Mouse (Mus musculus) A20 (cell line): ENCODE measurements at regions not wholly inside any gene's neighbourhood (a gene's known extent, or its start where the extent isn't known, plus 50 kb on each side); places are given as distances from the start of the nearest gene placed in this dataset.

Source experiments
- DNase-seq: peaks from one replicate; pipeline ENCODE4 v3.0.0-alpha.2; 2011; ENCODE audit warnings: low read depth, low spot score

GRCm38 (mm10) chr1:191486766-191487165 is 83.7 kb upstream of the Ppp2r5a start:
- DNase-seq = no peak

GRCm38 (mm10) chr1:191484726-191485425 is 81.8 kb upstream of the Ppp2r5a start:
- no peak for DNase-seq

GRCm38 (mm10) chr1:191479906-191480379 is 76.9 kb upstream of the Ppp2r5a start:
- DNase-seq = peak; percentile 50

DNA sequence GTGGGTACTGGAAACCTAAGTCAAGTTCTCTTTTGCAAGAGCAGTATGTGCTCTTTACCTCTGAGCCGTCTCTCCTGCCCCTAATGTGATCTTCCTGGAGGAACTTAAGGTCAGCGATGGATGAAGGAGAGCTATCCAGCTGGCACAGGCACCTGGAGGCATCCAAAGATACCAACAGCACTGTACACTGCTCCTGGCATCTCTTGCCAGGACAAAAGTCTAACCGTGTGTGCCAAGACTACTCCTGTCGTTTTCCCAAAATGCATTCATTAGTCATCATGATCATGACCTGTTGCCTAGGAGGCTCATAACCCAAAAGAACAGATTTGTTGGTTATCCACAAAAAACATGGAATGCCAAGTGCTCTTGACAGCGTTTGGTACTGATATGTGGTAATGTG is 69.5 kb upstream of the Ppp2r5a start:
- no peak for DNase-seq

- DNase-seq = no peak
Observed at GRCm38 (mm10) chr1:191471489-191471888, 68.4 kb upstream of the Ppp2r5a start.

DNA sequence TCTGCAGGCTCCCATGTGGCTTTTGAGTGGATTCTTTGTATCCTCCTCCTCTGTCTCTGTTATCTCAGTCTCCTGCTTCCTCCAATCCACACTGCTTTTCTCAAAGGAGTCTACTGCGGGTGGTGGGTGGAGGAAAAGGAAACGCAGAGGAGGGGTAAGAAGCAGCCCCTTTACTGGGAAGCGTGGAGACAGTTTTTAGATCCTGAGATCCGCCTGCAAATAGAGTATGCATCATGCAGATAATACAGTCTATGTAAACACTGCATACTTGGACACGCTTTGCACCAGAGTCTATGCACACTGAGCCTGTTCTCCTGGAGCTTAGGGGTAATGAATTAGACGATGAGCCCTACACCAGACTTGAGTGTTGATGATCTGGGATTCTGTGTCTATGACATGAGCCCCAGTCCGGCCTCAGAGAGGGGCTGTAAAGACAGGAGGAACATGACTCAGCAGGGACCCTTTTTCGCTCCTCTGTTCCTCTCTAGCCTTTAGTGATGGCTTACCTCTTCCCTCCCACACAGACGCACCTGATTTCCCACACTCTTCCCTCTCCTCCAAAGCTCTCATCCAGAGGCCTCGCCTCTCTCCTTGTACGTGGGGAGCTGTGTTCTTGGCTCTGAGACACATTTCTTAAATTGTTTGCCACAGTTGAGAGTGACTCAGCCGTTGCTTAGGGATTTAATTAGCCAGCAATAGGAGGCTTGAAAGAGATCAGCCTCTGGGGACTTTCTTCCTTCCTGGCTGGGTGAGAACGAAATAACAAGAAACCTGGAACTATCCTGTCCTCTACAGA is 67.3 kb upstream of the Ppp2r5a start:
- DNase-seq = no peak

- DNase-seq = no peak
Observed at GRCm38 (mm10) chr1:191468837-191469529, 65.9 kb upstream of the Ppp2r5a start.

GRCm38 (mm10) chr1:191466261-191466660 is 63.2 kb upstream of the Ppp2r5a start:
- peak; percentile 83 for DNase-seq

DNA sequence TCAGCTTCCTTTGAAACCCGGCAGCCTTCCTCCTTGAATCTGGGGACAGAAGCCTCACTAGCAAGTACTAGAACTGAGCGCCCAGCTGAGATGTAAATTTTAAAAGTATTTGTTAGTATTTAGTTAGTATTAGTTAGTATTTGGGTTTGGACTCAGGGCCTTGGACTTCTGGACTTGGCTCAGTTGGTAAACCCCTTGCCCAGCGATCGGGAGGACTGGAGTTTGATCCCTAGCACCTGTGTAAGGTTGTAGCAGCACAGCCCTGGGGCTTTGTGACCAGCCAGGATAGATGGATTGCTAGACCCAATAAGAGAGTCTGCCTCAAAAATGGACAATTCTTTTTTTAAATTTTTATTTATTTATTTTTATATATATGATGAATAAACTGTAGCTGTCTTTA is 62.7 kb upstream of the Ppp2r5a start:
- DNase-seq = no peak

- no peak for DNase-seq
Observed at GRCm38 (mm10) chr1:191465170-191465569, 62.1 kb upstream of the Ppp2r5a start.

GRCm38 (mm10) chr1:191461811-191462491 is 58.9 kb upstream of the Ppp2r5a start:
- no peak for DNase-seq

GRCm38 (mm10) chr1:191459066-191459465 is 56.0 kb upstream of the Ppp2r5a start:
- DNase-seq = no peak

GRCm38 (mm10) chr1:191458292-191458691 is 55.2 kb upstream of the Ppp2r5a start:
- peak; percentile 88 for DNase-seq

DNA sequence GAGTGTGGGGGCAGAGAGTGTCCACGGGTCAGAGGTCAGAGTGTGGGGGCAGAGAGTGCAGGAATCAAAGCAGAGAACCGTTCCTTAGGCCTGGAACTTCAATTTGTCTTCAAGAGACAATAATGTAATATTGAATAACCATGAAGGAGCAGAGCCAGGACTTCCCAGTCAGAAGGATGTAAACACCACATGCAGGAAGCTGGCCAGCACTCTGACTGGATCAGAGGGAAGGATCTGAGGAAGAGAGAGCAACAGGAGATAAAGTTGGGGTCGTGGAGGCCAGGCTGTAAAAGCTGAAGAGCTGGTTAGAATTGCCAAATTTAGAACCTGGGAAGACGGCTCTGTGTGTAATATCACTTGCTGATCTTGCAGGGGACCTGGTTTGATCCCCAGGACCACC is 54.0 kb upstream of the Ppp2r5a start:
- DNase-seq = no peak

DNA sequence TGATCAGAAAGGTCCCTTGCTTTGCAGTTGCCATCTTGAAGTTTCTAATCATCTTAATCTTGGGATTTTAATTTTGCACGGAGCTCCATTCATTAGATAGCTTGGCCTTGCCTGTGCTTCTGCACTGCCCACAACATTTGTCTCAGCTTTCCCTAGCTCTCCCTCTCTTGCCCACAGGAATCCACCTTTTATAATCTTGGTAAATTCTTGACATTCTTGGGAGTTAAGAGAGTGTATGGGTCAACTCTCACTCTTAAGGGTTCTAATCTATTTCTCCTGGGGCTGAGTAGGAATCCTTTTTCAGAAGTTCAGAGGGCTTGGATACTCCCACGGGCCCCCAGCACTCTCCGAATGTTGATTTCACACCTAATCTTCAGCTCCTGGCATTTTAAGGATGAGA is 51.5 kb upstream of the Ppp2r5a start:
- DNase-seq = no peak

DNA sequence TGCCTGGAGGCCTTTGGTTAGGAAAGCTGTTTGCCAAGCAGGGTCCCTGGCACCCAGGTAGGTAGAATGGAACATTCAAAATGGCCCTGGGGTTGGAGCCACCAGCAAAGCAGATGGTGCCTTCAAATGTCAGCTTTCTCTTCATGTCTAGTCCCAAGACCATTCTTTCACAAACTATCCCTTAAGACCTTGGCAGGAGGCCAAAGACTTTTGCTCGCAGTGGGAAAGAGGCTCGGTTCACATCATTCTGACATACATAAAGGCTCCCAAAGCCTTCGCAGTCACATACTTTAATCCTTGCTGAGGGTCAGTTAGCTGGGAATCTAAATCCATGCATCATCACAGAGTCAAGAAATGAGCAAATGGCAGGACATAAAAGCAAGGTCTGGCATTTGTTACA is 50.5 kb upstream of the Ppp2r5a start:
- DNase-seq = no peak
